ENCODE assay signal across 8 mouse cellular contexts in the genomic region with DNA sequence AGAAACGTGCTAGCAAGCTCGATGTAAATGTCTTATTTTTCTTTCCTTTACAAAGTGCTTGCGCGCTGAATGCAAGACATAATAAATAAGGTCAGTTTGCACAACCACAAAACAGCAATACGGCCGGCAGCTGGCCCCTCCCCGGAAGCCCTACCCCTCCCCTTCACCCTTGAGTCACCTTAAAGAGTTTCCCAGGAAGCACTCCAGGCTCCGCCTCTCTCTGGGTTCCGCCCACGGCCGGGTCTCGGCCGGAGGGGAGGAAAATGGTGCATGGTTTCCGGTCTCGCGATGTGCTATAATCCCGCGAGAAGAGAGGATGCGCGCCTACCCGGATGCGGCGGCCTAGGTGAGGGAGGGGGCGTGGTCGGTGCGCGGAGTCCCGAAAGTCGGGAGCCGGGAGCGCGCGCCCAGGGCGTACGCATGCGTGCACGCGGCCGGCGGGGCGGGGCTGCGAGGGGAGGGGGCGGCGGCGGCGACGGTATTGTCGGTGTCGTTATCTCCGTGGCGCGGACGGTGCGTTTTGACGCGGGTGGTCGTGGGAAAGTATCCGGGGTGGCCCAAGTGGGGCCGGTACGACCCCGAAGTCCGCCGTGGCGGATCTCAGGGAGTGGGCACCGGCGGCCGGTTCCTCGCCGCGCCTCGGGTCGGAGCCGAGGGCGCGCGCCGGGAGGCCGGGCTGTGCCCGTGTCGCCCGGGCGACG. TPM values are rescaled to one million over a fixed set of nuclear protein-coding genes. Genes with fewer than 3 reads are reported as not detected.
DNase-seq lines count a peak whose midpoint lies in the region; ATAC-seq and TF ChIP-seq lines count a peak whose summit lies in the region.

A gene (minus strand): TSS at position 281 of the 701 bp plus-strand sequence.
A gene (plus strand): TSS at position 313 of the 701 bp plus-strand sequence.

- peak within 1 kb of the TSS; percentile 92 for H3K27ac ChIP-seq in gastrocnemius, adult 2 months
- peak within 1 kb of the TSS; percentile 88 for H3K27ac ChIP-seq in hindbrain, postnatal 0 days
- peak within 1 kb of the TSS; percentile 89 for H3K27ac ChIP-seq in left cerebral cortex, adult 2 months

- H3K9me3 ChIP-seq in hindbrain, postnatal 0 days (ENCODE audit: low read length) = no peaks in the 10 kb centered on the region

- no peak for TF ChIP-seq CTCF in gastrocnemius, adult 2 months (IDR thresholded peaks at IDR 0.05)
- no peak for TF ChIP-seq CTCF in hindbrain, postnatal 0 days (IDR thresholded peaks at IDR 0.05; ENCODE audit: low read depth)
- TF ChIP-seq CTCF in left cerebral cortex, adult 2 months (IDR thresholded peaks at IDR 0.05) = no peak

- WGBS in hindbrain, postnatal 0 days = 1% methylated on average over 72 of the region's 83 CpGs

- H3K36me3 ChIP-seq in hindbrain, postnatal 0 days (ENCODE audit: insufficient read depth, low read length) = peaks cover 11% of the 10 kb centered on the region; the same call in 1 of the 2 replicates

- H3K4me3 ChIP-seq in gastrocnemius, adult 2 months = peak within 1 kb of the TSS; percentile 91
- H3K4me3 ChIP-seq in hindbrain, postnatal 0 days (ENCODE audit: low read length) = peak within 1 kb of the TSS; percentile 89
- H3K4me3 ChIP-seq in left cerebral cortex, adult 2 months = peak within 1 kb of the TSS; percentile 81

- intact Hi-C loops in gastrocnemius, adult 2 months (cut with DNase I) = loop anchor here (2.0 to 5.0 kb wide), 4 partner anchors 28 to 182 kb away; a partner anchor contains a TSS
- intact Hi-C loops in left cerebral cortex, adult 2 months (cut with DNase I) = loop anchor here (1.0 to 10.0 kb wide), 3 partner anchors 28 to 950 kb away; no protein-coding TSS in a partner anchor

- peak within 1 kb of the TSS; percentile 90 for H3K9ac ChIP-seq in hindbrain, postnatal 0 days (replicated peaks; ENCODE audit: low read length)

- peak within 1 kb of the TSS; percentile 96 for H3K4me2 ChIP-seq in hindbrain, postnatal 0 days (ENCODE audit: low read depth, low read length)

- H3K27me3 ChIP-seq in hindbrain, postnatal 0 days (ENCODE audit: insufficient read depth, low read length) = no peaks in the 10 kb centered on the region

- ATAC-seq in common myeloid progenitor, adult 5-6 weeks (replicated peaks; ENCODE audit: low read depth, poor library complexity, severe bottlenecking) = peak; percentile 95
- peak; percentile 99 for ATAC-seq in hindbrain, postnatal 0 days
- peak; percentile 97 for ATAC-seq in megakaryocyte, adult 5-6 weeks (ENCODE audit: poor library complexity, severe bottlenecking)

- peak; percentile 99 for DNase-seq in ZHBTc4 (ENCODE audit: low read depth, low spot score)
- DNase-seq in gastrocnemius, adult 2 months = peak; percentile 100
- DNase-seq in hindbrain, postnatal 0 days (ENCODE audit: low spot score) = peak; percentile 99
- DNase-seq in left cerebral cortex, adult 2 months (ENCODE audit: extremely low spot score in 1 of 2, low spot score in 2 of 2) = peak; percentile 100
- DNase-seq in right cerebral cortex, adult 2 months (ENCODE audit: low spot score in 2 of 2) = peak; percentile 100
- DNase-seq in urinary bladder, postnatal 14 days (ENCODE audit: low spot score) = peak; percentile 100

- H3K4me1 ChIP-seq in hindbrain, postnatal 0 days (ENCODE audit: insufficient read depth, low read length) = peaks cover 15% of the 10 kb centered on the region; the same call in 1 of the 2 replicates

RNA-seq across cellular contexts. Expression of the first gene that starts in this region (rescaled TPM):
- total RNA-seq in common myeloid progenitor, adult 5-6 weeks (2017) = 56.3 and 72.4 TPM in 2 replicates
- 10 to 100 TPM; 59.1 to 71.0 TPM for total RNA-seq in gastrocnemius, adult 2 months (2021)
- total RNA-seq in hindbrain, postnatal 0 days (2014; rRNA removed) = 107 and 128 TPM in 2 replicates
- polyA plus RNA-seq in hindbrain, postnatal 0 days (2015; fragmentation: Nextera tagmentation; extraction: Ambion mirVana) = 65.6 and 72.1 TPM in 2 replicates
- total RNA-seq in left cerebral cortex, adult 2 months (2021) = 100 to 1,000 TPM; 352 to 357 TPM
- total RNA-seq in megakaryocyte, adult 5-6 weeks (2015) = 64.5 and 71.4 TPM in 2 replicates
- 73.0 and 106 TPM in 2 replicates for total RNA-seq in megakaryocyte, adult 5-6 weeks (2017)

RNA-seq across cellular contexts. Expression of the second gene that starts in this region (rescaled TPM):
- 37.3 and 68.3 TPM in 2 replicates for total RNA-seq in common myeloid progenitor, adult 5-6 weeks (2017)
- total RNA-seq in gastrocnemius, adult 2 months (2021) = 10 to 100 TPM; 29.2 to 32.7 TPM
- 98.5 and 99.9 TPM in 2 replicates for total RNA-seq in hindbrain, postnatal 0 days (2014; rRNA removed)
- polyA plus RNA-seq in hindbrain, postnatal 0 days (2015; fragmentation: Nextera tagmentation; extraction: Ambion mirVana) = 99.6 and 118 TPM in 2 replicates
- 10 to 100 TPM; 95.1 to 98.1 TPM for total RNA-seq in left cerebral cortex, adult 2 months (2021)
- 76.1 and 76.4 TPM in 2 replicates for total RNA-seq in megakaryocyte, adult 5-6 weeks (2015)
- total RNA-seq in megakaryocyte, adult 5-6 weeks (2017) = 30.4 and 53.1 TPM in 2 replicates

Comparison
In these comparisons a context has a peak if more than half of its experiments do, and no peak if none do; other contexts are left out.
1. Peak in every context shown above with its lines: DNase-seq, ATAC-seq, H3K4me3 ChIP-seq and H3K27ac ChIP-seq.